ENCODE assay signal across 9 mouse cellular contexts in the genomic region with DNA sequence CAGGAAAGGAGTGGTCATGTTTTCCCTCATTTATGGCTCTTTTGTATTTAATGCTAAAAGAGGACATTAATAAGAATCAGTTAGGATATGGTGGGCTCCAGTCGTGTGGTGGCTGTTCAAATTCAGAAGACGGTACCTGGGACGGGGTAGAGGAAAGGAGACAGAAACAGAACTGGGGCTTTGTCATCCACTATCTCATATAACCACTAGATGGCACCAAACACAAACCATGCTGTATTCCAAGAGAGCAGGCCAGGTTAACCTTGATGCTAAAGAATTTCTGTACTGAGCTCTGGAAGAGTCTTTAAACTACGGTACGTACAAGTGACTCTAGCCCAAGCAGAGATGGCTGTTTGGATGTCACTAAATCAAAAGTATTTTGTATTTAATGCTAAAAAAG.
DNase-seq lines count a peak whose midpoint lies in the region; ATAC-seq lines count a peak whose summit lies in the region.
"Had no signal": no experiment of that assay in that cellular context is flagged by ENCODE, and none has a peak within 500 bp of the region (broad histone marks: within the 10 kb centered on the region; RNA-seq: fewer than 3 reads in every experiment).

No protein-coding gene starts in this region.

- DNase-seq in gastrocnemius, adult 18-20 months (ENCODE audit: low spot score): peak; percentile 47
- DNase-seq in gastrocnemius, postnatal 25 days: no peak
- DNase-seq in 3T3-L1 (ENCODE audit: low read depth, low spot score): peak; percentile 83
- DNase-seq in T-cell, adult 2 months (ENCODE audit: low spot score): peak; percentile 14
- DNase-seq in midbrain, embryonic 14.5 days: peak; percentile 86
- DNase-seq in spleen, adult 18-20 months: no peak

- H3K9me3 ChIP-seq in forebrain, embryonic 13.5 days (replicated peaks): no peaks in the 10 kb centered on the region
- no peaks in the 10 kb centered on the region for H3K9me3 ChIP-seq in kidney, embryonic 14.5 days (ENCODE audit: control insufficient read depth, low read length)
- H3K9me3 ChIP-seq in midbrain, embryonic 14.5 days (ENCODE audit: control insufficient read depth, low read length): no peaks in the 10 kb centered on the region
- H3K9me3 ChIP-seq: hindbrain, embryonic 15.5 days had no signal

- peak; percentile 74 for ATAC-seq in forebrain, embryonic 13.5 days
- peak; percentile 37; the same call in 1 of the 2 replicates for ATAC-seq in kidney, embryonic 14.5 days (ENCODE audit: low FRiP score, low TSS enrichment)
- ATAC-seq in midbrain, embryonic 14.5 days (ENCODE audit: low FRiP score, low TSS enrichment): peak; percentile 57; the same call in 1 of the 2 replicates

- no peaks in the 10 kb centered on the region for H3K36me3 ChIP-seq in forebrain, embryonic 13.5 days (ENCODE audit: poor library complexity, severe bottlenecking)
- no peaks in the 10 kb centered on the region for H3K36me3 ChIP-seq in kidney, embryonic 14.5 days (ENCODE audit: control insufficient read depth, insufficient read depth, low read length)
- H3K36me3 ChIP-seq in midbrain, embryonic 14.5 days (ENCODE audit: control insufficient read depth, insufficient read depth, low read length): no peaks in the 10 kb centered on the region
- H3K36me3 ChIP-seq: hindbrain, embryonic 15.5 days had no signal

- no peak overlapping the region for H3K9ac ChIP-seq in forebrain, embryonic 13.5 days
- no peak overlapping the region for H3K9ac ChIP-seq in kidney, embryonic 14.5 days (ENCODE audit: low read depth, low read length)
- no peak overlapping the region for H3K9ac ChIP-seq in midbrain, embryonic 14.5 days (replicated peaks; ENCODE audit: low read length)
- H3K9ac ChIP-seq: hindbrain, embryonic 15.5 days had no signal

- WGBS in forebrain, embryonic 13.5 days: 44% methylated on average over 5 of the region's 5 CpGs
- 36% methylated on average over 5 of the region's 5 CpGs for WGBS in kidney, embryonic 14.5 days
- 49% methylated on average over 5 of the region's 5 CpGs for WGBS in midbrain, embryonic 14.5 days

- peaks cover 9% of the 10 kb centered on the region; the same call in 1 of the 2 replicates for H3K4me1 ChIP-seq in forebrain, embryonic 13.5 days
- H3K4me1 ChIP-seq in kidney, embryonic 14.5 days (ENCODE audit: control insufficient read depth, insufficient read depth, low read length): peaks cover 6% of the 10 kb centered on the region; the same call in 1 of the 2 replicates
- peaks cover 6% of the 10 kb centered on the region for H3K4me1 ChIP-seq in midbrain, embryonic 14.5 days (ENCODE audit: control insufficient read depth, insufficient read depth, low read length)

- H3K4me2 ChIP-seq in forebrain, embryonic 13.5 days: no peak overlapping the region
- H3K4me2 ChIP-seq in kidney, embryonic 14.5 days (replicated peaks; ENCODE audit: low read depth, low read length): no peak overlapping the region
- H3K4me2 ChIP-seq in midbrain, embryonic 14.5 days (ENCODE audit: low read length): no peak overlapping the region
- H3K4me2 ChIP-seq: hindbrain, embryonic 15.5 days had no signal

- no peak overlapping the region for H3K4me3 ChIP-seq in forebrain, embryonic 13.5 days
- no peak overlapping the region for H3K4me3 ChIP-seq in kidney, embryonic 14.5 days (ENCODE audit: low read length)
- no peak overlapping the region for H3K4me3 ChIP-seq in midbrain, embryonic 14.5 days (replicated peaks; ENCODE audit: low read depth, low read length)
- H3K4me3 ChIP-seq: hindbrain, embryonic 15.5 days had no signal

- no peak overlapping the region for H3K27ac ChIP-seq in forebrain, embryonic 13.5 days
- no peak overlapping the region for H3K27ac ChIP-seq in kidney, embryonic 14.5 days (ENCODE audit: low read depth, low read length)
- no peak overlapping the region for H3K27ac ChIP-seq in midbrain, embryonic 14.5 days (replicated peaks; ENCODE audit: low read depth, low read length)
- H3K27ac ChIP-seq: hindbrain, embryonic 15.5 days had no signal

- no peaks in the 10 kb centered on the region for H3K27me3 ChIP-seq in forebrain, embryonic 13.5 days
- no peaks in the 10 kb centered on the region for H3K27me3 ChIP-seq in kidney, embryonic 14.5 days (ENCODE audit: control insufficient read depth, insufficient read depth, low read length)
- H3K27me3 ChIP-seq in midbrain, embryonic 14.5 days (ENCODE audit: control insufficient read depth, insufficient read depth, low read length): no peaks in the 10 kb centered on the region
- H3K27me3 ChIP-seq: hindbrain, embryonic 15.5 days had no signal

Comparison
In these comparisons a context has a peak if more than half of its experiments do, and no peak if none do; other contexts are left out.
1. DNase-seq: peak in gastrocnemius, adult 18-20 months (single experiment), 3T3-L1 (single experiment), T-cell, adult 2 months (single experiment) and midbrain, embryonic 14.5 days (single experiment); none in gastrocnemius, postnatal 25 days (single experiment) and spleen, adult 18-20 months (0 of 2).
2. Peak in every context shown above with its lines, with median percentiles within 50 percentile points of each other: ATAC-seq.